Mouse (Mus musculus): ENCODE data around the gene 1700001P01Rik. TPM values are rescaled to one million over a fixed set of nuclear protein-coding genes. Genes with fewer than 3 reads are reported as not detected.

Gene 1700001P01Rik
- polyA plus RNA-seq, 1 experiment from 2014 or later = 0.85 TPM

GRCm38 (mm10) chr11:97761638-97762037, 14.1 kb downstream of the 1700001P01Rik start:
- no peak overlapping the region for H3K4me3 ChIP-seq
- H3K9ac ChIP-seq = no peak overlapping the region
- peaks cover 11% of the 10 kb centered on the region for H3K4me1 ChIP-seq
- no peaks in the 10 kb centered on the region for H3K27me3 ChIP-seq
- no peaks in the 10 kb centered on the region for H3K9me3 ChIP-seq
- H3K27ac ChIP-seq = no peak overlapping the region
- ATAC-seq (ENCODE audit: borderline replicate concordance, extremely low read depth, low FRiP score, low TSS enrichment) = no peak
- peaks cover 36% of the 10 kb centered on the region for H3K36me3 ChIP-seq
- H3K4me2 ChIP-seq = no peak overlapping the region

DNA sequence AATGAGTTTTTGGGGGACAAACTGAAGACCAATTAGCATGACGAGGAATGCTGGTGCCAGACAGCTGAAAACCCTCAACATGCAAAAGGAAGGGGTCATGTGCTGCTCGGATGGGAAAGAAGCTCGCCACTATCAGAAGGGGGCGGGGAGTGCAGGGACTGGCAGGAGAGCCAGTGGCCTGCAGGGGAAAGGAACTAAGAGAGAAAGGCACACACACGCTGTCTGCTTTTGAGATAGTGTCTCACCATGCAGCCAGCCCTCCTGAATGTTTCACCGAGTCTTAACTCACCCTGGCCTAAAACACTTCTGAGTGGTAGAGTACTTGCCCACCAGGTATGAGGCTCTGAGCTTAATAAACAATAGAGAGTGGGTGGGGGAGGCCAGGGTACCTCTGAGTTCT, 16.8 kb downstream of the 1700001P01Rik start:
- Histone ChIP-seq H3K36me3 (peaks cover 55% of the 10 kb centered on the region), H3K4me2 (no peak overlapping the region), H3K9ac (no peak overlapping the region), H3K9me3 (no peaks in the 10 kb centered on the region), H3K4me1 (no peaks in the 10 kb centered on the region), H3K27ac (no peak overlapping the region), H3K4me3 (no peak overlapping the region), H3K27me3 (no peaks in the 10 kb centered on the region)
- WGBS = 72% methylated on average over 6 of the region's 6 CpGs
- ATAC-seq (ENCODE audit: borderline replicate concordance, extremely low read depth, low FRiP score, low TSS enrichment) = no peak

DNA sequence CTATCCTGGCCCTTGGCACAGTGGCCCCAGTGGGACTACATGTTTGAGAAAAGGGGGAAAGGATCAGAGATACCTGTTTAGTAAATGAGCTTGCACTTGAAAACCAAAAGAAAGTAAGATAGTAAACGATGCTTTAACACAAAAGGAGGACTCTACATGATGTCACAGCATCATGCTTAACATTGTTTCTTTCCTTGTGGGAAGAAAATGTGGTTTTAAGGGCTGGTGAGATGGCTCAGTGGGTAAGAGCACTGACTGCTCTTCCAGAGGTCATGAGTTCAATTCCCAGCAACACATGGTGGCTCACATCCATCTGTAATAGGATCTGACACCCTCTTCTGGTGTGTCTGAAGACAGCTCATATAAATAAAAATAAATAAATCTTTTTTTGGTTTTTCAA, 17.6 kb downstream of the 1700001P01Rik start:
- Histone ChIP-seq H3K27ac (no peak overlapping the region), H3K4me3 (no peak overlapping the region), H3K9ac (no peak overlapping the region), H3K36me3 (peaks cover 60% of the 10 kb centered on the region), H3K4me1 (no peaks in the 10 kb centered on the region), H3K27me3 (no peaks in the 10 kb centered on the region), H3K9me3 (no peaks in the 10 kb centered on the region), H3K4me2 (no peak overlapping the region)
- no peak for ATAC-seq (ENCODE audit: borderline replicate concordance, extremely low read depth, low FRiP score, low TSS enrichment)
- WGBS = 93% methylated on average over 1 of the region's 1 CpGs

DNA sequence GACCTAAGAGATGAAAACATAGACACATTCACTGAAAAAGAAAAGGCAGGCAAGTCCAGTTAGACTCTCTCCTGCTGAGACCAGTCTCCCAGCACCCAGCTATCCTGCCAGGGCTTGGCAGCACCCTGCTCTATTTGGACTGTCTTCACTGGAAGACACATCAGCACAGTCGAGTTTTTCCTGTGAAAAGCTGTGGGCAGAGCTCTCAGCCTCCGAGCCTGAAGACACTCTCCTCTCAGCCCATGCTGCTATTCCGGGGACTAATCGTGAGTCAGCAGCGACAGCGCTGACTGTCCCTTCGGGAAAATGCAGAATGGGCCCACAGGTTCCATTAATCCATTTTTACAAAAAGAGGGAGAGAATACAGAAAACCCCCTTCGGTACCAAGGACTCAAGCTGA, 22.4 kb downstream of the 1700001P01Rik start:
- H3K4me3 ChIP-seq = no peak overlapping the region
- no peaks in the 10 kb centered on the region for H3K27me3 ChIP-seq
- no peak for ATAC-seq (ENCODE audit: borderline replicate concordance, extremely low read depth, low FRiP score, low TSS enrichment)
- H3K36me3 ChIP-seq = peaks cover 79% of the 10 kb centered on the region
- no peak overlapping the region for H3K27ac ChIP-seq
- H3K4me2 ChIP-seq = no peak overlapping the region
- no peaks in the 10 kb centered on the region for H3K9me3 ChIP-seq
- no peak overlapping the region for H3K9ac ChIP-seq
- WGBS = 92% methylated on average over 8 of the region's 8 CpGs
- no peaks in the 10 kb centered on the region for H3K4me1 ChIP-seq

- WGBS = 84% methylated on average over 5 of the region's 5 CpGs
- Histone ChIP-seq H3K9ac (no peak overlapping the region), H3K4me1 (peaks cover 1% of the 10 kb centered on the region), H3K4me3 (no peak overlapping the region), H3K9me3 (no peaks in the 10 kb centered on the region), H3K36me3 (peaks cover 64% of the 10 kb centered on the region), H3K27ac (no peak overlapping the region), H3K27me3 (no peaks in the 10 kb centered on the region), H3K4me2 (no peak overlapping the region)
- no peak for ATAC-seq (ENCODE audit: borderline replicate concordance, extremely low read depth, low FRiP score, low TSS enrichment)
Observed at GRCm38 (mm10) chr11:97748496-97748895, 27.2 kb downstream of the 1700001P01Rik start.

GRCm38 (mm10) chr11:97747773-97748172, 27.9 kb downstream of the 1700001P01Rik start:
- H3K4me3 ChIP-seq = no peak overlapping the region
- H3K36me3 ChIP-seq = peaks cover 57% of the 10 kb centered on the region
- H3K27ac ChIP-seq = no peak overlapping the region
- no peaks in the 10 kb centered on the region for H3K27me3 ChIP-seq
- no peaks in the 10 kb centered on the region for H3K9me3 ChIP-seq
- no peak overlapping the region for H3K9ac ChIP-seq
- H3K4me2 ChIP-seq = no peak overlapping the region
- ATAC-seq (ENCODE audit: borderline replicate concordance, extremely low read depth, low FRiP score, low TSS enrichment) = no peak
- peaks cover 9% of the 10 kb centered on the region for H3K4me1 ChIP-seq
- 82% methylated on average over 8 of the region's 8 CpGs for WGBS

DNA sequence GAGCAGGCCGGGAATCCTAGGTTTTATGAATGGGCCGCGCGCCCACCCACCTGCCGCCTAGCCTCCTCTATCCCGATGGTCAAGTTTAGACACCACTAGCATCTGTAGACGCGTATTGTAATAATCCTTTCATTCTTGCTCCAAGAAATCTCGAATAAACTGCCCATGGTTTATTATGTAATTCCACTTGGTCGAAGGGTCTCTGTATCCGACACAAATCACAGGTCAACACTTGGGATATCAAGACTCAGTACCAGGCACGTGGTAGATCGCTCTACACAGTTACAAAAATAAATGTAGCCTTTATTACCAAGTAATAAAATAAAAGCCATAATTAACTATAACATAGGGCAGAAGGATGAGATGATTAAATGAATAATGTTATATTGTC, 30.4 kb downstream of the 1700001P01Rik start:
- Histone ChIP-seq H3K27me3 (no peaks in the 10 kb centered on the region), H3K4me1 (peaks cover 22% of the 10 kb centered on the region), H3K36me3 (peaks cover 38% of the 10 kb centered on the region), H3K4me3 (peak overlapping the region; percentile 84), H3K27ac (no peak overlapping the region; the same call in 1 of the 2 replicates), H3K9me3 (no peaks in the 10 kb centered on the region), H3K4me2 (peak overlapping the region; percentile 54), H3K9ac (peak overlapping the region; percentile 92; the same call in 1 of the 2 replicates)
- 8% methylated on average over 13 of the region's 13 CpGs for WGBS
- no peak for ATAC-seq (ENCODE audit: borderline replicate concordance, extremely low read depth, low FRiP score, low TSS enrichment)

GRCm38 (mm10) chr11:97744718-97745330, 30.9 kb downstream of the 1700001P01Rik start:
- Histone ChIP-seq H3K4me2 (peak overlapping the region; percentile 72), H3K27me3 (no peaks in the 10 kb centered on the region), H3K27ac (peak overlapping the region; percentile 96), H3K36me3 (peaks cover 33% of the 10 kb centered on the region), H3K4me1 (peaks cover 24% of the 10 kb centered on the region), H3K9ac (peak overlapping the region; percentile 92), H3K9me3 (no peaks in the 10 kb centered on the region), H3K4me3 (peak overlapping the region; percentile 84)
- 0% methylated on average over 32 of the region's 57 CpGs for WGBS
- peak; percentile 97 for ATAC-seq (ENCODE audit: borderline replicate concordance, extremely low read depth, low FRiP score, low TSS enrichment)

DNA sequence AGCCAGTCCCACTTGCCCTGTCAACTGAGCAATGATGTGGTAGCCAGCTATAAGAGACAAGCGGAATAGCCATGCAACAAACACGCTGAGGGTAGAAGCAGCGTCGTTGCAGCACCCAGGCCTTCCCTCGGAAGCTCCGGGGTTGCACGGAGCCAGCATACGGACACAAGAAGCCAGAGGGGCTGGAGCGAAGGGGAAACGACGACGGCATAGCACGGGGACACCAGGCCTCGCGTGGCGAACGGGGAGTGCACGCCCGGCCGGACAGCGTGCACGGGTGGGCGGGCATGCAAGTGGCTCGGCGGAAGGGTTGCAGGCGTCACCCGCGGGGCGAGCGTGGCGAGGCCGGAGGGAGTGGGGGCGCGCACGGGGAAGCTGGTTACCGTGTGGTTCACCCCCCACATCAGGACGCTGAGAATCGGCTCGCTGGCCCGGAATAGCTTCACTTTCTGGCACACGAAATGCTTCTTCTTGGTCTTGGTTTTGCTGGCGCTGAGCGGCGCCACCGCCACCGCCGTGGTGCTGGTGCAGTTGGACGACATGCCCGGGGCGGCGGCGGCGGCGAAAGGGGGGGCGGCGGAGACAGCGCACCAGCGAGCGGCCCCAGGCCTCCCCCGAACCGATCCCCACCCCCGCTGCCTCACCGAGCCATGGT, 31.5 kb downstream of the 1700001P01Rik start, which contains the start of gene Pip4k2b:
TSS of gene Pip4k2b (minus strand) at position 642 of the 655 bp plus-strand sequence.
- Histone ChIP-seq H3K4me3 (peak within 1 kb of the TSS; percentile 84), H3K4me2 (peak within 1 kb of the TSS; percentile 72), H3K27me3 (no peaks in the 10 kb centered on the region), H3K4me1 (peaks cover 27% of the 10 kb centered on the region), H3K9ac (peak within 1 kb of the TSS; percentile 92), H3K9me3 (no peaks in the 10 kb centered on the region), H3K36me3 (peaks cover 26% of the 10 kb centered on the region), H3K27ac (peak within 1 kb of the TSS; percentile 96)
- under 1% methylated on average over 49 of the region's 63 CpGs for WGBS
- ATAC-seq (ENCODE audit: borderline replicate concordance, extremely low read depth, low FRiP score, low TSS enrichment) = peak; percentile 37

DNA sequence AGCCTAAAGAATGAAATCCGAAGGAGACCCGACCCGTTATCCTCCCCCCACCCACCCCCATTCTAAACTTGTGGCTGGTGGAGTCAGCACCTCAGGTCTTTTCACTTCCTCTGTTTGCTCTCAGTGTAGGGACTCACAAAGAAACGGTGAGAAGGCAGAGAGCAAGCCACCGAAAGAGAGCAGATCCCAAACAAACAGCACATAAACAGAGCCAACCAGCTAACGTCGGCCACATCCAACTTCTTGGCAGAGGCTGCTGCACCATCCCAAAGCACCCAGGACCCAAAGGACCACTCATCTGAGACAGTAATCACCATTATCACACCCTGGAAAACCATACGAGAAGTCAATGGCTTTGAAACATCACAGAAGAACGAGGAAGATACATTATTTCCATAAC, 32.3 kb downstream of the 1700001P01Rik start:
- 14% methylated on average over 9 of the region's 9 CpGs for WGBS
- Histone ChIP-seq H3K9ac (peak overlapping the region; percentile 76), H3K4me2 (peak overlapping the region; percentile 72), H3K27me3 (no peaks in the 10 kb centered on the region), H3K4me1 (peaks cover 27% of the 10 kb centered on the region), H3K27ac (0 out of 2 replicates have a peak overlapping the region, but pooled peaks have one; percentile 14), H3K36me3 (peaks cover 20% of the 10 kb centered on the region), H3K4me3 (peak overlapping the region; percentile 84), H3K9me3 (no peaks in the 10 kb centered on the region)
- ATAC-seq (ENCODE audit: borderline replicate concordance, extremely low read depth, low FRiP score, low TSS enrichment) = no peak

DNA sequence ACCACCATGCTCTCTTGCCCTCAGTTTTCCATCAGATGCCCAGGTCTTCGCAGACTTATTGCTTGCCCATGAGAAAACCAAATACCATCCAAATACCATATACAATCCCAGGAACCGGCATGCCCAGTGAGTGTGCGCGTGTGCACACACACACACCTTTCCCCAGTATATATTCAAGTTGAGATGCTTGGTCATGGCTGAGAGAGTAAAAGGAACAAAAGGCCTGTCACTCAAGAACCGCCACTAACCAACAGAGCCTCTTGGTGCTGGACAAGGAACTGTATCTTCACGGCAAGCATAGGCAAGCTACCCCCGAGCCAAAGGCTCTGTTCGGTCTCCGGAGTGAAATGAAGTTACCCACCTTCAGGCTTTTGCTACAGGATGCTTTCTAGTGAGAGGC, 33.1 kb downstream of the 1700001P01Rik start:
- ATAC-seq (ENCODE audit: borderline replicate concordance, extremely low read depth, low FRiP score, low TSS enrichment) = no peak
- 79% methylated on average over 9 of the region's 9 CpGs for WGBS
- peak overlapping the region; percentile 84 for H3K4me3 ChIP-seq
- no peaks in the 10 kb centered on the region for H3K27me3 ChIP-seq
- peaks cover 12% of the 10 kb centered on the region for H3K36me3 ChIP-seq
- peak overlapping the region; percentile 72 for H3K4me2 ChIP-seq
- H3K4me1 ChIP-seq = peaks cover 29% of the 10 kb centered on the region
- no peaks in the 10 kb centered on the region for H3K9me3 ChIP-seq
- no peak overlapping the region for H3K27ac ChIP-seq
- H3K9ac ChIP-seq = no peak overlapping the region

GRCm38 (mm10) chr11:97742157-97742556, 33.6 kb downstream of the 1700001P01Rik start:
- Histone ChIP-seq H3K9ac (no peak overlapping the region), H3K27ac (no peak overlapping the region), H3K36me3 (peaks cover 11% of the 10 kb centered on the region), H3K9me3 (no peaks in the 10 kb centered on the region), H3K4me1 (peaks cover 29% of the 10 kb centered on the region), H3K4me3 (no peak overlapping the region), H3K4me2 (no peak overlapping the region), H3K27me3 (no peaks in the 10 kb centered on the region)
- WGBS = 89% methylated on average over 5 of the region's 5 CpGs
- no peak for ATAC-seq (ENCODE audit: borderline replicate concordance, extremely low read depth, low FRiP score, low TSS enrichment)

Measured in lung, embryonic 15.5 days (tissue).